Mouse (Mus musculus) G1E (cell line): ENCODE measurements around the gene Axin1.

Source experiments
- CTCF ChIP-seq: IDR thresholded peaks from 2 replicates; pipeline ENCODE4 v1.5.1; 2012; ENCODE audit warnings: low read depth, low read length, inconsistent platforms, mixed read lengths
- POLR2AphosphoS5 ChIP-seq: IDR thresholded peaks from 2 replicates; pipeline ENCODE4 v1.6.1; 2012; ENCODE audit warnings: low read depth, low read length, inconsistent platforms; ENCODE audit not compliant: insufficient replicate concordance
- TAL1 ChIP-seq: conservative IDR thresholded peaks from 2 replicates; pipeline ENCODE4 v1.6.1; 2012; ENCODE audit warnings: low read depth, low read length, inconsistent platforms, mixed read lengths

GRCm38 (mm10) chr17:26111722-26112121 is 26.8 kb upstream of the Axin1 start:
- no peak for TF ChIP-seq CTCF
- TF ChIP-seq POLR2AphosphoS5: no peak
- no peak for TF ChIP-seq TAL1
